Mouse (Mus musculus): Measurements from ENCODE around the gene Serac1.
A peak's percentile ranks its signal among the peaks of the same experiment; 100 is the strongest.

Gene Serac1

DNA sequence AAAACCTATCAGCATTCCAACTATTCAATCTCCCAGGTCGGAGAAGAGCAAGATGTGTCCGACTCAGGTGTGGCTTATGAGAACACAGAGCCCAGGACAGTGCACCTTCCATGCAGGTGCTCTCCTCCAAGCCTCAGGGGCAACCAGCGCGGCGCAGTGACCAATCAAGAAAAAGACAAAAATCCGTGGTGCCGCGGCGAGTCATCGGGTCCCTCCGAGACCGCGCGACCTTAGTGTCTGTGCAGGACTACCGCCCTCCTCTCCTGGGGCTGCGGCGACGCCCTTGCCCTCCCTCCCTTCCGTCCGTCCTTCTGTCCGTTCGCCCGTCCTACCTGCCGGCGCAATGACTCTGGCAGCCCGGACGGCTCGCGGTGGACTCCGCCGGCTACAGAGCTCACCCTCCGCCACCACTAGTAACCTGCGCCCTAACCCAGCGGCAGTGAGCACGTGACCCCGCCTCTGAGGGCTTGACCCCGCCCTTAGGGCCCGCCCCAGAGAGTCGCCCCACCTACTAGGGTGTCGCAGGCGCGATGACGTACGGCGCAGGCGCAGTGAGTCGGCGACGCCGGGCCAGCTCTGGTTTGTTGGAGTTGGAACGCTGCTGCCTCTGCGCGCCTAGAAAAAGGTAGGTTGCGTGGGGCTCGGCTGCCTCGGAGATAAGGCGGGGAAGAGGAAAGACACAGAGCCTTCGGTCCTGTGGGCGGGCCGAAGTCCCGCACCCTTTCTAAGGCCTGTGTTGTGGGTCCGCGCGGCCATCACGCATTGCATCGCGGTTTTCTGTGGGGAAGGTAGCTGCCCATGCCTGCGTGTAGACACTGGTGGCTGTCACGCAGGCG is at the start of gene Serac1, which contains the start of gene Gtf2h5:
Gene Serac1 (minus strand): TSS at position 455 of the 836 bp plus-strand sequence.
Gene Gtf2h5 (plus strand): TSS at position 500 of the 836 bp plus-strand sequence.
- DNase-seq (ENCODE audit: low read depth, low spot score) = peak; percentile 99

- no peak for DNase-seq (ENCODE audit: low read depth, low spot score)
These were observed 48.5 kb upstream of the Serac1 start for GRCm38 (mm10) chr17:6128039-6128438.

DNA sequence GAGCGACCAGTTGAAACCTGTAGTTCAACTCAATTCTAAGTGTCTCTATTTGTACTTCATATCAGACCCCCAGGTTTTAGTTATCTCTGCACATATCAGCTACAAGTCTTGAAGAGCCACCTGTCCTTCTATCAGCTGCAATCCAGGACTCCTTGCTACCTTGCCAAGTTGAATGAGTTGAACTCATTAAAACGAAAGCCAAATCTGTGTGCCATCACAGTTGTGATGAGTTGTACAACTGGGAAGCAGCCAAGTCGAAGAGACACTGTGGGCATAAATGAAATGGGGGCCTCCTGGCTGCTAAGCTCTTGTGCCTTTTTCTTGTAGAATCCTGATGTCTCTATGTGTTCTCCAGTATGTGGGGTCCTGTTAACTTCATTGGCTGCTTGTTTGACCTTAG is 45.9 kb upstream of the Serac1 start:
- DNase-seq (ENCODE audit: low read depth, low spot score) = no peak

GRCm38 (mm10) chr17:6123776-6124175 is 44.2 kb upstream of the Serac1 start:
- DNase-seq (ENCODE audit: low read depth, low spot score) = no peak

GRCm38 (mm10) chr17:6118861-6119260 is 39.3 kb upstream of the Serac1 start:
- no peak for DNase-seq (ENCODE audit: low read depth, low spot score)

DNA sequence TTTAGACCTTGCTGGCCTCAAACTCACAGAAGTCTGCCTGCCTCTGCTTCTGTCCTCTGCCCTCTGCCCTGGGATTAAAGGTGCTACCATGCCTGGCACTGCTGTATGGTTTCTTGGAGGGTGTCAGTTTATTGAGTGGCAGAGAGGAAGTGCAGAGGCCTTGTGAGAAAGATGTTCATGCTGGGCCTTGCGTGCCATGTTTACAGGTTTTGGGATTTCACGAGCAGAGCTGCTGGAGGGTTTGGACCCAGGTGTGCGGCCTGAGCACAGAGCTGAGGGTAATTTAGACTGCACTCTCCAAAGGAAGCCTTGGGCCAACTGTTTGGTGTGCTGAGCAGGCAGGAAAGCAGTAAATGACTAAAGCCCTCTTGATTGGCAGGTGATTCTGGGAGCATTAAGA is 38.4 kb upstream of the Serac1 start:
- no peak for DNase-seq (ENCODE audit: low read depth, low spot score)

GRCm38 (mm10) chr17:6117148-6117725 is 37.7 kb upstream of the Serac1 start:
- DNase-seq (ENCODE audit: low read depth, low spot score) = no peak

- no peak for DNase-seq (ENCODE audit: low read depth, low spot score)
These were observed 35.5 kb upstream of the Serac1 start for GRCm38 (mm10) chr17:6115085-6115484.

- DNase-seq (ENCODE audit: low read depth, low spot score) = no peak
These were observed 34.1 kb upstream of the Serac1 start for GRCm38 (mm10) chr17:6113653-6114052.

- DNase-seq (ENCODE audit: low read depth, low spot score) = peak; percentile 36
These were observed 31.4 kb upstream of the Serac1 start for GRCm38 (mm10) chr17:6110956-6111355.

DNA sequence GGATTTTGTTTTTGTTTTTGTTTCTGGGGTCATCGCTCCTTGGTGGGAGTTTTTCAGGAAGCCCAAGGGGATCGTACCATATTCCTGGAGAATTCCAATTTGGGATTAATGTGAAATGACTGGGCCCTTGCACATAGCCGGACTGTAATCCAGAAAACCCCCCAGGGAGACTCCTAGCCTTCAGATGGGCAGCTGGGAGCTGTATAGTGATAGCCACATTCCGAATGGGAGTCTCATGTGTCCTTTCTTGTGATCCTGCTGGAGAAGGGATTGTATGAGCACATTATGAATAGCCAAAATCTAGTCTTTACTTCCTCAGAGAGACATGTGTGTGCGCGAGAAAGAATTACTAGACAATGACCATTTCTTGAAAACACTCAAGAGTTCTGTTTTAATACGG is 28.6 kb upstream of the Serac1 start:
- DNase-seq (ENCODE audit: low read depth, low spot score) = no peak

DNA sequence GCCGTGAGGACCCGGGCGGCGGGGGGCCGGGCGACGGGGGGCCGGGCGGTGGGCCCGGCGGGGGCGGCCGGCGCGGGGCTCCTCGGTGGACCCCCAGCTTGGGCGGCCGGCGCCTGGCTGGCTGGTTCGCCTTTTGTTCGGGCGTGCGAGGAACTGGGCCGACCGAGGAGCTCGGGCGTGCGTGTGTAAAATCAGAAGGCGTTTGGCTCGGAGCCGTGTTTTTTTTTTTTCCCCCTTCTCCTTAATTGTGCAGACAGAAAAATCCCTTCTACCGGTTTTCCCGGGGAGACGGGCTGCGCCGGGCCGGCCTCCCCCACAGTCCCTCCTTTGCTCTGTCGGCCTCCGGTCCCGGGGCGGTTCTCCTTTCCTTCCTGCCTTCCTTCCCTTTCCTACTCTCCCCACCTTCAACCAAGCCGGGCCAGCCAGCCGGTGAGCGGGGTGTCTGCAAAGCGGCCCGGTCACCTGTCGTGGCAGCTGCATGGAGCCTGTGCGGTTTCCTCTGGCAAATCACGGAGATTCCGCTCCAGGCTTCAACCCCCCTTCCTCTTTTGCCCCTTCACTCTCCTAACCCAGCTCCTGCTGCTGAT is 27.6 kb upstream of the Serac1 start:
- peak; percentile 53 for DNase-seq (ENCODE audit: low read depth, low spot score)

DNA sequence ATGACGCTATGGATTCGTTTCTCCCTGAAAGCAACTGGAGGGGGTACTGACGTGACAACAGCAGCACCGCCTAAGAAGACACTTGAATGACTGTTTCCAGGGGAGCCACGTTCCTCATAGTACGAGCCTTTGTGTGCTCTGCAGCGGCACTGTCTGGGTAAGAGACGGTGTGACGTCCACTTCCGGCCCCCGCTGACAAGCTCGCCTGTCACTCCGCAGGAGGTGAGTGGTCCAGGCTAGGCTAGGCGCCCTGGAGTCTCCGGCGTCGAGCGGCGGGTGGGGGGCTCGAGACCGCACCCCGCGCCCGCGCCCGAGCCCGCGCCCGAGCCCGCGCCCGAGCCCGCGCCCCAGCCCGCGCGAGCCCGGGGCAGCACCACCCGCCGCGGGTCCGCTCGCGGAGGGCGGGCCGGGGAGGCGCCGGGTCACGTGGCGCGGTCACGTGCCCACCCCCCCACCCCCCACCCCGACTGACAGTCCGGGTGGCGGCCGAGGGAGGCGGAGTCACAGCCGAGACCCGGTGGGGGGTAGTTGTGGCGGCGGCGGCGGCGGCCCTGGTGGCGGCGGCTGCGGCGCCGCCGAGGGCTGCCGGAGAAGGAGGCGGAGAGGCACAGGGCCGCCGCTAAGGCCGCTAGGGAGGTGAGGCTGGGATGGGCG is 26.9 kb upstream of the Serac1 start, which contains the start of gene Tulp4:
Gene Tulp4 (plus strand): TSS at position 77 of the 654 bp plus-strand sequence.
- DNase-seq (ENCODE audit: low read depth, low spot score) = peak; percentile 94

GRCm38 (mm10) chr17:6103566-6103965 is 24.0 kb upstream of the Serac1 start:
- DNase-seq (ENCODE audit: low read depth, low spot score) = no peak

GRCm38 (mm10) chr17:6102287-6102686 is 22.7 kb upstream of the Serac1 start:
- no peak for DNase-seq (ENCODE audit: low read depth, low spot score)

DNA sequence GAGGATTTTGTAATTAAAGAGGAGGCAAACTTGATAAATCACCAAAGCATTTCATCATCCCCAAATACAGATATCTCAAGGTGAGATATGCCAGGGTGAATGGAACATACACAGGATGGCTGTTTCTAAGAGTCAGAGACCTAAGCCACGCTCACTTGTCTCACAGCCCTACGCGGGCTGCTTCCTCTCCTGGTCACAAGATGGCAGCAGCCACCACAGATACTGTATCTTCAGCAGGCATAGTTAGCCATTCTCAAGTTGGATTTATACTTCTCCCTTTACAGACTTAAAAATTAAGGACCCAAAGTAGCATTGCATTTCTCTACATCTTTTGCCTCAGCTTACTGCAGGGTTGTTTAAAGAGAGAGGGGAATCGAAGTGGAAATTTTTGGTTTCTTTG is 18.3 kb upstream of the Serac1 start:
- peak; percentile 83 for DNase-seq (ENCODE audit: low read depth, low spot score)

DNA sequence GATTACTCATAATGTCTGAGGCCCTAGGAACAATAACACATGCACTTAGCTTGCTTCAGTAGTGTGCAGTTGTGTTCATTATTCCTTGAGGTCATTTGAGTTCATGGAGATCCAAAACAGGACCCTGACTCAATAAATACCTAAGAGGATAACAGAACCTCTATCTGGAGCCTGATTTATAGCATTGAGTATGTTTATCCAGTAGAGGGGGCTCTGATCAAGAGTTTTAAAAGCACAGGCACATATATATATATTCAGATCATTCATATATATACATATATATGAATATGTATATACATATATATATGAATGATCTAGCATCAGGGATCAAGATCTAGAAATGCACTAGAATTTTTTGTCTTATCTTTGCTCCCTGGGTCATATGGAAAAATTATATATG is 16.0 kb upstream of the Serac1 start:
- DNase-seq (ENCODE audit: low read depth, low spot score) = peak; percentile 40

DNA sequence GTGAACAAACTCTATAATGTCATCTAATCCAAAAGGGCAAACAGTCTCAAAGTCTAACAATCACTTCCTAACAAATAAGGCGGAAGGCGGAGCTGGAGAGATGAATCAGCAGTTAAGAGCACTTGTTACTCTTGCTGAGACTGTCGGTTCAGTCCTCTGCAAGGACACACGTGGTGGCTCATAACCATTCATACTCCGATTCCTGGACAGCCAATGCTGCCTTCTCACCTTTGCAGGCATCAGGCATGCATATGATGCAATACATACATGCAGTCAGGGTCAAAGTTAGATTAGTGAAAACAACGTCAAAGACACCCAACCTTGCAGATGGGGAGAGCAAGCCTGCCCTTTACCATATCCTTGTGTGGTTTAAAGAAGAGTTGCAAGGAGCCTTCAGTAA is 12.1 kb upstream of the Serac1 start:
- DNase-seq (ENCODE audit: low read depth, low spot score) = no peak

- DNase-seq (ENCODE audit: low read depth, low spot score) = no peak
These were observed 3.9 kb upstream of the Serac1 start for GRCm38 (mm10) chr17:6083323-6083890.

DNA sequence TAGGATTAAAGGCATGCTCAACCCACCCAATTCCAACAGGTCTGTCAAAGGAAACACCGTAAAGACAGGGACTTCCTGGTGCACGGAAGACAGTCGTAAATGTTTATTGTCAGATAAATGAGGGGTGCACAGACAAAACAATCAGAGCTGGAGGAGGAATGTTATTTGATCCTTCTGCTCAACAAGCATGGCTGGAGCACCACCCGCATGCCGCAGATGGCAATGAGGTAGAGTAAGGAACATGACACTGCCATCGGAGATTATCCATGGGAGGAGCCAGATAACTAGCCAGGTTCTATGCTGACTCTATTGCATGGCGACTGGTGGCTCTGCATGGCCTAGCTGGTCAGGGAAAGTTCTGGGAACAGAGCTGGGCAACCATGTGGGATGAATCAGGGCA is 6.1 kb downstream of the Serac1 start:
- no peak for DNase-seq (ENCODE audit: low read depth, low spot score)

GRCm38 (mm10) chr17:6069866-6070265 is 9.7 kb downstream of the Serac1 start:
- DNase-seq (ENCODE audit: low read depth, low spot score) = no peak

DNA sequence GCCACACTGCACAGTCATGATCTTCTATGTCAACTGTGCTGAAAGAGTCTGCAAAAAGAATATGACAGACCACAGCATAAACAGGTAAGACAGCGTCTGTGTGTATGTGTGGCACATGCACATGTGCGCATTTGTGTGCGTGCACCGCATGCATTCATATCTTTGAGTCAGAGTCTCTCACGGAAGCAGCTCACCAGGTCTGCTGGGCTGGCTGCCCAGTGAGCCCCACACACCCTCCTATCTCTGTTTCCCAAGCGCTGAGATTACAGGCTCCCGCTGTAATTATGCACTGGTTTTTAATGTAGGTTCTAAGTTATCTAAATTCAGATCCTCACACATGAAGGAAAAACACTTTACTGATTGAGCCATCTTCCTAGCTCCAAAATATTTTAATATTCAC is 11.9 kb downstream of the Serac1 start:
- no peak for DNase-seq (ENCODE audit: low read depth, low spot score)

All from CD4-positive, CD25-positive, alpha-beta regulatory T cell, adult 2 months (primary cell).